Mouse (Mus musculus) limb, embryonic 14.5 days (tissue): ENCODE measurements around the gene Polr2i. TPM values are rescaled to one million over a fixed set of nuclear protein-coding genes. Genes with fewer than 3 reads are reported as not detected.

Source experiments
- ATAC-seq: fragments of 200-750 bp; cut with Nextera tagmentation; 2 replicates; pipeline ENCODE4 v1.8.0; 2017; ENCODE audit warnings: low read depth, moderate number of reproducible peaks, moderate TSS enrichment; ENCODE audit not compliant: low FRiP score
- DNase-seq: peaks from one replicate; pipeline ENCODE4 v3.0.0-alpha.2; 2015; ENCODE audit warnings: low spot score
- H3K27ac ChIP-seq: fragments of 300-500 bp; sonication (generic); replicated peaks from 2 replicates; pipeline ENCODE4 v1.5.1; 2014; ENCODE audit warnings: low read depth, mild to moderate bottlenecking, low read length, moderate library complexity, mixed read lengths
- H3K27me3 ChIP-seq: fragments of 300-500 bp; sonication (generic); 2 replicates; pipeline ENCODE4 v1.6.1; 2014; ENCODE audit warnings: low read length, mixed read lengths; ENCODE audit not compliant: control insufficient read depth, insufficient read depth
- H3K36me3 ChIP-seq: fragments of 300-500 bp; sonication (generic); 2 replicates; pipeline ENCODE4 v1.6.1; 2014; ENCODE audit warnings: mild to moderate bottlenecking, low read length, moderate library complexity, mixed read lengths; ENCODE audit not compliant: control insufficient read depth, insufficient read depth
- H3K4me1 ChIP-seq: fragments of 300-500 bp; sonication (generic); 2 replicates; pipeline ENCODE4 v1.6.1; 2014; ENCODE audit warnings: antibody characterized with exemption, low read length, mixed read lengths; ENCODE audit not compliant: control insufficient read depth, insufficient read depth
- H3K4me2 ChIP-seq: fragments of 300-500 bp; sonication (generic); replicated peaks from 2 replicates; pipeline ENCODE4 v1.6.1; 2014; ENCODE audit warnings: low read depth, mild to moderate bottlenecking, low read length, moderate library complexity; ENCODE audit not compliant: severe bottlenecking
- H3K4me3 ChIP-seq: fragments of 300-500 bp; sonication (generic); replicated peaks from 2 replicates; pipeline ENCODE4 v1.5.1; 2014; ENCODE audit warnings: low read length
- H3K9ac ChIP-seq: fragments of 300-500 bp; sonication (generic); 2 replicates; pipeline ENCODE4 v1.6.1; 2014; ENCODE audit warnings: mild to moderate bottlenecking, low read depth, low read length, moderate library complexity; ENCODE audit not compliant: severe bottlenecking
- H3K9me3 ChIP-seq: fragments of 300-500 bp; sonication (generic); 2 replicates; pipeline ENCODE4 v1.6.1; 2016; ENCODE audit warnings: low read length; ENCODE audit not compliant: control insufficient read depth
- POLR2A ChIP-seq: fragments of 200-500 bp; IDR thresholded peaks from 2 replicates; pipeline ENCODE4 v1.8.0; 2012; ENCODE audit warnings: inconsistent platforms, mild to moderate bottlenecking, moderate library complexity, borderline replicate concordance; ENCODE audit not compliant: insufficient read depth, insufficient read length; ENCODE audit errors: extremely low read depth
- WGBS: fragments of 180-500 bp; shearing (Covaris S2); extraction: QIAGEN DNeasy Blood & Tissue Kit; methylation state at CpG from one replicate; pipeline ENCODE4 v1.1.7; 2014; 5-methylcytosine and 5-hydroxymethylcytosine counted together
- polyA plus RNA-seq, 2 experiments: library from polyadenylated mRNA; depleted of rRNA in 1 of 2; stranded (reverse) in 1 of 2; unstranded in 1 of 2; fragments of >200 nt; fragmentation: Nextera tagmentation in 1 of 2; extraction: Ambion mirVana in 1 of 2; gene quantifications; 2 replicates each; pipeline versions ENCODE4 v1.2.1 to v1.2.3; 2012 to 2014

Polr2i gene
- polyA plus RNA-seq, 2 experiments, result 186 to 227 TPM

- 0 out of 2 replicates have a peak, but pooled peaks have one; percentile 47 for TF ChIP-seq POLR2A
- peaks cover 28% of the 10 kb centered on the region for H3K36me3 ChIP-seq
- H3K27ac ChIP-seq, result peak overlapping the region; percentile 82
- peak overlapping the region; percentile 81 for H3K4me2 ChIP-seq
- peak; percentile 88 for ATAC-seq
- 1% methylated on average over 25 of the region's 28 CpGs for WGBS
- H3K9me3 ChIP-seq, result no peaks in the 10 kb centered on the region
- peak; percentile 96 for DNase-seq
- H3K4me1 ChIP-seq, result peaks cover 14% of the 10 kb centered on the region
- H3K4me3 ChIP-seq, result peak overlapping the region; percentile 85
- H3K27me3 ChIP-seq, result no peaks in the 10 kb centered on the region
- peak overlapping the region; percentile 77 for H3K9ac ChIP-seq
Observed at GRCm38 (mm10) chr7:30194884-30195283, 36.9 kb upstream of the Polr2i start.

GRCm38 (mm10) chr7:30195461-30195860, 36.3 kb upstream of the Polr2i start:
- peaks cover 14% of the 10 kb centered on the region for H3K4me1 ChIP-seq
- H3K9ac ChIP-seq, result no peak overlapping the region
- H3K4me3 ChIP-seq, result 0 out of 2 replicates have a peak overlapping the region, but pooled peaks have one; percentile 85
- H3K9me3 ChIP-seq, result no peaks in the 10 kb centered on the region
- no peak overlapping the region for H3K27ac ChIP-seq
- H3K36me3 ChIP-seq, result peaks cover 22% of the 10 kb centered on the region
- no peak overlapping the region; the same call in 1 of the 2 replicates for H3K4me2 ChIP-seq
- ATAC-seq (no peak), DNase-seq (no peak)
- no peak for TF ChIP-seq POLR2A
- H3K27me3 ChIP-seq, result no peaks in the 10 kb centered on the region
- 65% methylated on average over 6 of the region's 6 CpGs for WGBS

GRCm38 (mm10) chr7:30196171-30196570, 35.6 kb upstream of the Polr2i start:
- 67% methylated on average over 6 of the region's 6 CpGs for whole genome bisulfite sequencing
- H3K9ac ChIP-seq, result no peak overlapping the region
- DNase-seq (no peak), ATAC-seq (no peak)
- no peak overlapping the region for H3K4me3 ChIP-seq
- no peak overlapping the region for H3K4me2 ChIP-seq
- H3K9me3 ChIP-seq, result no peaks in the 10 kb centered on the region
- no peak overlapping the region for H3K27ac ChIP-seq
- peaks cover 16% of the 10 kb centered on the region for H3K36me3 ChIP-seq
- peaks cover 17% of the 10 kb centered on the region for H3K4me1 ChIP-seq
- TF ChIP-seq POLR2A, result no peak
- H3K27me3 ChIP-seq, result no peaks in the 10 kb centered on the region

- H3K27ac ChIP-seq, result no peak overlapping the region
- ATAC-seq (no peak), DNase-seq (no peak)
- H3K36me3 ChIP-seq, result peaks cover 1% of the 10 kb centered on the region; the same call in 1 of the 2 replicates
- H3K4me3 ChIP-seq, result no peak overlapping the region
- no peak overlapping the region for H3K4me2 ChIP-seq
- peaks cover 21% of the 10 kb centered on the region for H3K4me1 ChIP-seq
- H3K27me3 ChIP-seq, result no peaks in the 10 kb centered on the region
- no peak overlapping the region for H3K9ac ChIP-seq
- WGBS, result 72% methylated on average over 5 of the region's 5 CpGs
- no peaks in the 10 kb centered on the region for H3K9me3 ChIP-seq
- TF ChIP-seq POLR2A, result no peak
Observed at GRCm38 (mm10) chr7:30197592-30198129, 34.1 kb upstream of the Polr2i start.

GRCm38 (mm10) chr7:30198481-30198971, 33.2 kb upstream of the Polr2i start, which contains the start of gene Capns1:
TSS of gene Capns1 (minus strand) at chr7:30198811.
- peak; percentile 87 for DNase-seq
- WGBS, result 7% methylated on average over 8 of the region's 8 CpGs
- H3K36me3 ChIP-seq, result no peaks in the 10 kb centered on the region
- 0 out of 2 replicates have a peak within 1 kb of the TSS, but pooled peaks have one; percentile 25 for H3K4me2 ChIP-seq
- ATAC-seq, result peak; percentile 30; the same call in 1 of the 2 replicates
- no peaks in the 10 kb centered on the region for H3K27me3 ChIP-seq
- no peaks in the 10 kb centered on the region for H3K9me3 ChIP-seq
- no peak within 1 kb of the TSS for H3K27ac ChIP-seq
- H3K9ac ChIP-seq, result no peak within 1 kb of the TSS
- peak within 1 kb of the TSS; percentile 15; the same call in 1 of the 2 replicates for H3K4me3 ChIP-seq
- peaks cover 13% of the 10 kb centered on the region for H3K4me1 ChIP-seq
- TF ChIP-seq POLR2A, result no peak
